Mouse (Mus musculus) kidney, adult 18-20 months (tissue): Measurements from ENCODE around the gene Fam172a.
A peak's percentile ranks its signal among the peaks of the same experiment; 100 is the strongest.

Source experiments
- DNase-seq: peaks from one replicate; pipeline ENCODE4 v3.0.0; 2021

Gene Fam172a

GRCm38 (mm10) chr13:78110648-78111047, 408.8 kb downstream of the Fam172a start:
- DNase-seq: no peak

- DNase-seq: no peak
Measured at GRCm38 (mm10) chr13:78113978-78114377, 412.1 kb downstream of the Fam172a start.

GRCm38 (mm10) chr13:78118715-78119114, 416.9 kb downstream of the Fam172a start:
- DNase-seq: no peak

GRCm38 (mm10) chr13:78121991-78122390, 420.2 kb downstream of the Fam172a start:
- DNase-seq: no peak

GRCm38 (mm10) chr13:78123911-78124426, 422.1 kb downstream of the Fam172a start:
- no peak for DNase-seq

GRCm38 (mm10) chr13:78157465-78157864, 455.6 kb downstream of the Fam172a start:
- no peak for DNase-seq

- DNase-seq: no peak
Measured at GRCm38 (mm10) chr13:78162149-78162548, 460.3 kb downstream of the Fam172a start.

GRCm38 (mm10) chr13:78163087-78163958, 461.5 kb downstream of the Fam172a start:
- DNase-seq: peak; percentile 66

GRCm38 (mm10) chr13:78164941-78165340, 463.1 kb downstream of the Fam172a start:
- DNase-seq: no peak

- DNase-seq: no peak
Measured at GRCm38 (mm10) chr13:78168166-78168565, 466.3 kb downstream of the Fam172a start.

- no peak for DNase-seq
Measured at GRCm38 (mm10) chr13:78171320-78171719, 469.5 kb downstream of the Fam172a start.

GRCm38 (mm10) chr13:78171984-78172636, 470.3 kb downstream of the Fam172a start:
- DNase-seq: no peak

GRCm38 (mm10) chr13:78172861-78173260, 471.0 kb downstream of the Fam172a start:
- no peak for DNase-seq

- no peak for DNase-seq
Measured at GRCm38 (mm10) chr13:78174191-78174590, 472.4 kb downstream of the Fam172a start.

GRCm38 (mm10) chr13:78174891-78175290, 473.1 kb downstream of the Fam172a start:
- no peak for DNase-seq

GRCm38 (mm10) chr13:78175821-78176380, 474.1 kb downstream of the Fam172a start:
- peak; percentile 21 for DNase-seq

- DNase-seq: no peak
Measured at GRCm38 (mm10) chr13:78177381-78177950, 475.6 kb downstream of the Fam172a start.

- DNase-seq: no peak
Measured at GRCm38 (mm10) chr13:78178021-78178420, 476.2 kb downstream of the Fam172a start.

GRCm38 (mm10) chr13:78178771-78179170, 476.9 kb downstream of the Fam172a start:
- no peak for DNase-seq

GRCm38 (mm10) chr13:78179312-78180097, 477.7 kb downstream of the Fam172a start:
- no peak for DNase-seq

GRCm38 (mm10) chr13:78180261-78180660, 478.4 kb downstream of the Fam172a start:
- no peak for DNase-seq
